Mouse (Mus musculus) liver, postnatal 0 days (tissue): Measurements from ENCODE around the gene Cds2. TPM values are rescaled to one million over a fixed set of nuclear protein-coding genes. Genes with fewer than 3 reads are reported as not detected.

Experiments
- ATAC-seq: fragments of 200-750 bp; cut with Nextera tagmentation; 2 replicates; pipeline ENCODE4 v1.8.0; 2017; ENCODE audit warnings: mild to moderate bottlenecking, moderate library complexity
- DNase-seq: peaks from one replicate; pipeline ENCODE4 v3.0.0-alpha.2; 2016
- H3K27ac ChIP-seq: fragments of 300-500 bp; sonication (generic); 2 replicates; pipeline ENCODE4 v1.5.1; 2014; ENCODE audit warnings: antibody characterized with exemption, moderate library complexity, mild to moderate bottlenecking, low read depth
- H3K27me3 ChIP-seq: fragments of 300-500 bp; sonication (generic); 2 replicates; pipeline ENCODE4 v1.6.1; 2014; ENCODE audit warnings: low read length, control low read depth, mixed read lengths; ENCODE audit not compliant: insufficient read depth
- H3K36me3 ChIP-seq: fragments of 300-500 bp; sonication (generic); replicated peaks from 2 replicates; pipeline ENCODE4 v1.6.1; 2014; ENCODE audit warnings: mild to moderate bottlenecking, control low read depth, low read length, moderate library complexity, mixed read lengths; ENCODE audit not compliant: insufficient read depth
- H3K4me1 ChIP-seq: fragments of 300-500 bp; sonication (generic); 2 replicates; pipeline ENCODE4 v1.6.1; 2014; ENCODE audit warnings: antibody characterized with exemption, mild to moderate bottlenecking, control low read depth; ENCODE audit not compliant: insufficient read depth
- H3K4me2 ChIP-seq: fragments of 300-500 bp; sonication (generic); 2 replicates; pipeline ENCODE4 v1.6.1; 2014; ENCODE audit warnings: low read depth, mild to moderate bottlenecking, low read length, moderate library complexity, mixed read lengths
- H3K4me3 ChIP-seq: fragments of 300-500 bp; sonication (generic); 2 replicates; pipeline ENCODE4 v1.5.1; 2014; ENCODE audit warnings: low read depth, low read length
- H3K9ac ChIP-seq: fragments of 300-500 bp; sonication (generic); replicated peaks from 2 replicates; pipeline ENCODE4 v1.6.1; 2014; ENCODE audit warnings: mild to moderate bottlenecking, moderate library complexity
- H3K9me3 ChIP-seq: fragments of 300-500 bp; sonication (generic); 2 replicates; pipeline ENCODE4 v1.6.1; 2016; ENCODE audit warnings: mild to moderate bottlenecking, control low read depth, low read length, mixed read lengths
- CTCF ChIP-seq: sonication (generic); IDR thresholded peaks from 2 replicates; pipeline ENCODE4 v1.5.1; 2016; ENCODE audit warnings: antibody characterized with exemption, low read depth
- EP300 ChIP-seq: IDR thresholded peaks from 2 replicates; pipeline ENCODE4 v1.6.1; 2016; ENCODE audit warnings: antibody characterized with exemption, low read depth, mild to moderate bottlenecking
- WGBS: fragments of 180-500 bp; shearing (Covaris S2); extraction: QIAGEN DNeasy Blood & Tissue Kit; methylation state at CpG from one replicate; pipeline ENCODE4 v1.1.7; 2014; ENCODE audit not compliant: insufficient replicate concordance; 5-methylcytosine and 5-hydroxymethylcytosine counted together
- polyA plus RNA-seq: library from polyadenylated mRNA; unstranded; fragments of >200 nt; fragmentation: Nextera tagmentation; extraction: Ambion mirVana; gene quantifications from 2 replicates; pipeline ENCODE4 v1.2.1, GENCODE M21; 2015

Cds2 gene
- polyA plus RNA-seq, 1 experiment from 2014 or later = 10.5 TPM

DNA sequence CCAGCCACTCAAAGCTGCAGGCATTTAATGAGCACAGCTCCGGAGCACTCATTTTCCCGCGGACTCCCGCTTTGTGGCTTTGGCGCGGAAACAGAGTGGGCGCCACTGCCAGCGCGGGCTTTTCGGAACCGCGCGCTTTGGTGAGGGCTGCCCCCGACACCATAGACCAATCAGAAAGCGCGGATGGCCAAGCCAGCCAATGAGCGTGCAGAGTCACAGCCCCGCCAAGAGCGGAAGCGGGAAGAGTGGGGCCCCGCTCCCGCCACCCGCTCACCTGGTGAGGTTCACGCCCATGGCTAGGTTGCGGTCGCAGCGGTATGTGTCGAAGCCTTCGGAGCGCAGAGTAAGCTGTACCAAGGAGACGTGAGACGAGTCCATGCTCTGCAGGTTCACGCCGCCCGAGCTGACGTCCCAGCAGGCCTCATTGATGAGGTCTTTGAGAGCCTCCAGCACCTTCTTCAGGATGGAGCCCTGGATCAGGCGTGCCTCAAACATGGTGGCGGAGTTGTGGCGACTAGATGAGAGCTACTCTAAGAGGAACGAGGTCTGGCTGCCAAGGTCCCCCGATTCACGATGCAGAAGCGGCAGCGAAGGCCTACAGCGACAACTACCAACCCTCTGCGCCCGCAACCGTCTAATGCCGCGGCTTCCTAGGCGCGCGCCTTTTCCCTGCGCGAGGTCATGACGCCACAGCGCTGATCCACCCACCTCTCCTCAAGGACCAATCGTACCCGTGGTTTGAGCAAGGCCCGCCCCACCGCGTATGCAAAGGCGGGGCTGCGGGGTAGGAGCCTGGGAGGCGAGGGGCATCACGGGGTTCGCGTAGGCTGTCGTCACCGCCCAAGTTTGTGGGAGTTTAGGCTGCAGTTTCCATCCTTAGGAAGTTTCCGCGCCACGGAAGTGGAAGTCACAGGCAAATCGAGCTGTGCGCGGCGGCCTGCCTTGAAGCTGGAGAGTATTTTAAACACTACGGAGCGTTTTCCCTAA is 10.1 kb upstream of the Cds2 start, which contains the start of gene Pcna:
Gene Pcna (minus strand): TSS at position 773 of the 987 bp plus-strand sequence.
- peaks cover 32% of the 10 kb centered on the region for H3K36me3 ChIP-seq
- H3K4me3 ChIP-seq = peak within 1 kb of the TSS; percentile 82
- TF ChIP-seq CTCF (no peak), EP300 (peak; percentile 64)
- H3K9me3 ChIP-seq = no peaks in the 10 kb centered on the region
- DNase-seq (peak; percentile 97), ATAC-seq (peak; percentile 99)
- H3K27ac ChIP-seq = peak within 1 kb of the TSS; percentile 91
- WGBS = under 1% methylated on average over 74 of the region's 79 CpGs
- H3K9ac ChIP-seq = peak within 1 kb of the TSS; percentile 75
- peak within 1 kb of the TSS; percentile 84 for H3K4me2 ChIP-seq
- H3K27me3 ChIP-seq = no peaks in the 10 kb centered on the region
- H3K4me1 ChIP-seq = peaks cover 17% of the 10 kb centered on the region

DNA sequence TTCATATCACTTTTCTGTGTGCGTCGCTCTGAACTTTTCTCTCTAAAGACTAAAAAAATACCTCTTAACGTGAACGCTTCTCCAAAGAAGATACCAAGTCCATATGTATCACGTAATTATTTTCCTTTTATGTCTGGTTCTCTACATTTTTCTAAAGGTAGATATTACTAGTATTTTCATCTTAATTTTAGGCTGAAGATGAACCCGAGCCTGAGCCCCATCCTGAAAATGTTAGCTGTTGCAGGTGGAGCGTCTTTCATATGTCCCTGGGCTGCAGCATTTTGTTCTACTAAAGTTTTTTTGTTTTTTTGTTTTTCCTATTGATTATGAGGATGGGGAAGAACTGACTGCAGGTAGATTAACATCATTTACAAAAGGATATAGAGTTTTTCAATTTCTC is 9.3 kb upstream of the Cds2 start:
- peak overlapping the region; percentile 73 for H3K9ac ChIP-seq
- no peak for ATAC-seq
- 1% methylated on average over 7 of the region's 7 CpGs for WGBS

DNA sequence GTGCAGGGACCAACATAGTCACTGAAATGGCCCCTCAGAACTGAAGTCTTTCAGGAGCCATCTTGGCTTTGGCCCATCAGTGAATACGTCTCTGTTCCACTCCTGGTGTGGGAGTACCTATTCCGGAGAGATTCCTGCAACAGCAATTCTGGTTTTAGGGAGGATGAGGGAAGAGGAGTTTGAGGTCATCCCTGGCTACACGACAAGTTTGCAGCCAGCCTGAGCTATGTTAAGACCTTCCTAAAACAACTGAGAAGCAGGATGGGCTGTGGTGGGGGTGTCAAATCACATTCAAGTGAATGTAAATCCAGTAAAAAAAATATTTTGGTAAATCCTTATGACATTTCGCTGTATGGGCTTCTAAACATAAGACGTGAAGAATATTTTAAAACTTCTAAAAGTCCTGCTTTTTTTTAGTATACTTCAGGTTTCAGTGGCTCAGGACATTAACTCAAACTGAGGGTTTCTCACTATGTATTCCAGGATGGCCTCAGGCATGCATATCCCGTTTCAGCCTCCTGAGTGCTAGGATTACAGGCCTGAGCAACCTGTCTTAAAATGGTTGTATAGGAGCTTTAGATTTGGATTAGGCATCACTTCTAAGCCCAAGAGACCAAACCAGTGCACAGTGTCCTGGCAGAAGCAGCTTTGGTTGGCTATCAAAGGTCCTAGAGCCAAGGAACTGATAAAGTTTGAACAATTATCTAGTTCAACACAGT is 5.4 kb upstream of the Cds2 start:
- TF ChIP-seq EP300 = no peak
- no peak for TF ChIP-seq CTCF
- no peak overlapping the region for H3K9ac ChIP-seq
- no peaks in the 10 kb centered on the region for H3K9me3 ChIP-seq
- DNase-seq = no peak
- no peak overlapping the region for H3K27ac ChIP-seq
- no peak for ATAC-seq
- H3K4me3 ChIP-seq = no peak overlapping the region
- H3K4me1 ChIP-seq = no peaks in the 10 kb centered on the region
- no peaks in the 10 kb centered on the region for H3K36me3 ChIP-seq
- WGBS = 84% methylated on average over 6 of the region's 6 CpGs
- no peaks in the 10 kb centered on the region for H3K27me3 ChIP-seq
- H3K4me2 ChIP-seq = no peak overlapping the region

More for the DNA sequence above, 9.3 kb upstream of the Cds2 start:
- peak overlapping the region; percentile 91 for H3K27ac ChIP-seq
- TF ChIP-seq EP300 = no peak
- TF ChIP-seq CTCF = no peak
- H3K9me3 ChIP-seq = no peaks in the 10 kb centered on the region
- H3K4me3 ChIP-seq = peak overlapping the region; percentile 82
- H3K4me2 ChIP-seq = peak overlapping the region; percentile 84
- DNase-seq = no peak
- H3K4me1 ChIP-seq = peaks cover 10% of the 10 kb centered on the region
- H3K36me3 ChIP-seq = peaks cover 27% of the 10 kb centered on the region
- no peaks in the 10 kb centered on the region for H3K27me3 ChIP-seq

DNA sequence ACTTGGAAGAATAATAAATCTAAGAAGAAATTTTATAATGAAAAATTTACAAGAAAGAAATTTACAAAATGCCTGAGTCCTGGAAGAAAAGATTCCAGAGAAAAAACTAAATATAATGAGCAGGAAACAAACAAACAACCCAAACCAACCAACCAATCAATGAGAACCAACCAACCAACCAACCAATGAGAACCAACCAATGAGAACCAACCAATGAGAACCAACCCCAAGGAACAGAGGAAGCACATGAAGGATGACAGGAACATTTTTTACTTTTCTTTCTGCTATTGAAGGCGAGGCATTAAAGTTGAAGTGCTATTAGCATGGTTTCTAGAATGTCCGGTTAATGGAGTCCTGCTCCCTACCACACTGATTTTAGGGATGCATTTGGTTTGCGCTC is 2.3 kb upstream of the Cds2 start:
- Histone ChIP-seq H3K4me2 (no peak overlapping the region), H3K27me3 (no peaks in the 10 kb centered on the region), H3K4me1 (peaks cover 15% of the 10 kb centered on the region), H3K27ac (no peak overlapping the region), H3K9me3 (no peaks in the 10 kb centered on the region), H3K4me3 (no peak overlapping the region), H3K36me3 (no peaks in the 10 kb centered on the region), H3K9ac (no peak overlapping the region)
- DNase-seq (no peak), ATAC-seq (no peak)
- 85% methylated on average over 3 of the region's 3 CpGs for WGBS
- TF ChIP-seq EP300 (no peak), CTCF (no peak)

DNA sequence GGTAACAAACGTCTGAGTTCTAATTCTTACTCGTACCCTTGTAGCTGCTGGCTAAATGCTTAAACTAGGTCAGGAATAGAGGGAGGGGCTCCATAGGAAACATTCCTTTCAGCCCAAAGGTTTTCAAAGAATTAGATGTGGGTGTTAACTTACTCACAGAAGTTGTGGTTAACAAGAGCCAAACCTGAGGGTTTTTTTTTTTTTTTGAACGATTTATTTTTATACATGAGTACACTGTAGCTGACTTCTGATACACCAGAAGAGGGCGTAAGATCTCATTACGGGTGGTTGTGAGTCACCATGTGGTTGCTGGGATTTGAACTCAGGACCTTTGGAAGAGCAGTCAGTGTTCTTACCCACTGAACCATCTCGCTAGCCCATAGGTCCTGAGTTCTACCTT is 773 bp upstream of the Cds2 start:
- peaks cover 15% of the 10 kb centered on the region for H3K4me1 ChIP-seq
- H3K4me2 ChIP-seq = peak overlapping the region; percentile 91
- H3K9ac ChIP-seq = no peak overlapping the region
- TF ChIP-seq CTCF = no peak
- TF ChIP-seq EP300 = no peak
- H3K27me3 ChIP-seq = no peaks in the 10 kb centered on the region
- WGBS = 62% methylated on average over 6 of the region's 6 CpGs
- H3K9me3 ChIP-seq = no peaks in the 10 kb centered on the region
- no peak overlapping the region for H3K27ac ChIP-seq
- H3K4me3 ChIP-seq = no peak overlapping the region; the same call in 1 of the 2 replicates
- no peak for ATAC-seq
- DNase-seq = no peak
- no peaks in the 10 kb centered on the region for H3K36me3 ChIP-seq
